Mouse (Mus musculus) forebrain, embryonic 11.5 days (tissue): ENCODE results near the gene Gm266. TPM values are rescaled to one million over a fixed set of nuclear protein-coding genes. Genes with fewer than 3 reads are reported as not detected.

ENCODE experiments used
- ATAC-seq: fragments of 200-750 bp; cut with Nextera tagmentation; replicated peaks from 2 replicates; pipeline ENCODE4 v1.8.0; 2017; ENCODE audit warnings: moderate TSS enrichment; ENCODE audit not compliant: low FRiP score
- DNase-seq: peaks from one replicate; pipeline ENCODE4 v3.0.0-alpha.2; 2017; ENCODE audit warnings: low spot score
- H3K27ac ChIP-seq: fragments of 300-500 bp; sonication (generic); 2 replicates; pipeline ENCODE4 v1.5.1; 2014; ENCODE audit warnings: low read depth, low read length
- H3K27me3 ChIP-seq: fragments of 300-500 bp; sonication (generic); 2 replicates; pipeline ENCODE4 v1.6.1; 2014; ENCODE audit warnings: mild to moderate bottlenecking, low read length, mixed read lengths; ENCODE audit not compliant: control insufficient read depth, insufficient read depth
- H3K36me3 ChIP-seq: fragments of 300-500 bp; sonication (generic); 2 replicates; pipeline ENCODE4 v1.6.1; 2014; ENCODE audit warnings: mild to moderate bottlenecking, low read length, moderate library complexity, mixed read lengths; ENCODE audit not compliant: control insufficient read depth, insufficient read depth
- H3K4me1 ChIP-seq: fragments of 300-500 bp; sonication (generic); replicated peaks from 2 replicates; pipeline ENCODE4 v1.6.1; 2014; ENCODE audit warnings: low read length, mixed read lengths; ENCODE audit not compliant: control insufficient read depth, insufficient read depth
- H3K4me2 ChIP-seq: fragments of 300-500 bp; sonication (generic); 2 replicates; pipeline ENCODE4 v1.6.1; 2014; ENCODE audit warnings: low read depth, mild to moderate bottlenecking, low read length, moderate library complexity, mixed read lengths; ENCODE audit not compliant: severe bottlenecking
- H3K4me3 ChIP-seq: fragments of 300-500 bp; sonication (generic); 2 replicates; pipeline ENCODE4 v1.5.1; 2014; ENCODE audit warnings: low read depth, low read length
- H3K9ac ChIP-seq: fragments of 300-500 bp; sonication (generic); 2 replicates; pipeline ENCODE4 v1.6.1; 2014; ENCODE audit warnings: low read length
- H3K9me3 ChIP-seq: fragments of 300-500 bp; sonication (generic); 2 replicates; pipeline ENCODE4 v1.6.1; 2016; ENCODE audit warnings: low read length, mixed read lengths; ENCODE audit not compliant: control insufficient read depth
- WGBS: fragments of 180-500 bp; shearing (Covaris S2); extraction: QIAGEN DNeasy Blood & Tissue Kit; methylation state at CpG from one replicate; pipeline ENCODE4 v1.1.7; 2014; 5-methylcytosine and 5-hydroxymethylcytosine counted together
- polyA plus RNA-seq: library from polyadenylated mRNA; unstranded; fragments of >200 nt; fragmentation: Nextera tagmentation; extraction: Ambion mirVana; gene quantifications from 2 replicates; pipeline ENCODE4 v1.2.1, GENCODE M21; 2014

The Gm266 gene
- polyA plus RNA-seq, 1 experiment from 2014 or later, result 4.7 TPM

DNA sequence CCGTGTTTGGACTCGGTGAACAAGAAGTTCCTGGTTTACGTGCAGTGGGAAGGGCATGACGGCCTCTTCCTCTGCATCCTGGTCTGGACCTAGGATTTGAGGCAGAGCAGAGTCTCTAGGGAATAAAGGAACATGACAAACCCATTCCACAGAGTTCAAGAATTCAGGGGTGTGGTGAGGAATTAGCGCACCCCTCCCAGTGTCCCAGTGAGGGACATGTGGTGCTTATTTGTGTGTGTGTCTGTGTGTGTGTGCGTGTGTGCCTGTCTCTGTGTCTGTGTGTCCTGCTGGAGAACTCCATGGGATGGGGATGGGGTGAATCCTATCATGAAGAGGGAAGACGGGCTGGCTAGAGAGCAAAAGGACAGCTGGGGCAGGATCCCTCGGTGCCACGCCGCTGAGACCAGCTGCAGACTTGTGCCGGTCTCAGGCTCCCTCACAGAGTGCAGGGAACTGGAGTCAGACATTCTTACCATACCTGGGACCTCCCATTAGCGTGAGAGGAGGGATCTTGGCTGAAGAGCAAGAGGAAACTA, 30.2 kb downstream of the Gm266 start:
- no peaks in the 10 kb centered on the region for H3K36me3 ChIP-seq
- no peaks in the 10 kb centered on the region for H3K4me1 ChIP-seq
- peaks cover 11% of the 10 kb centered on the region for H3K27me3 ChIP-seq
- no peak for DNase-seq
- no peak overlapping the region for H3K9ac ChIP-seq
- no peaks in the 10 kb centered on the region for H3K9me3 ChIP-seq
- H3K27ac ChIP-seq, result no peak overlapping the region
- 75% methylated on average over 12 of the region's 12 CpGs for WGBS
- no peak overlapping the region for H3K4me3 ChIP-seq
- no peak for ATAC-seq
- H3K4me2 ChIP-seq, result no peak overlapping the region

DNA sequence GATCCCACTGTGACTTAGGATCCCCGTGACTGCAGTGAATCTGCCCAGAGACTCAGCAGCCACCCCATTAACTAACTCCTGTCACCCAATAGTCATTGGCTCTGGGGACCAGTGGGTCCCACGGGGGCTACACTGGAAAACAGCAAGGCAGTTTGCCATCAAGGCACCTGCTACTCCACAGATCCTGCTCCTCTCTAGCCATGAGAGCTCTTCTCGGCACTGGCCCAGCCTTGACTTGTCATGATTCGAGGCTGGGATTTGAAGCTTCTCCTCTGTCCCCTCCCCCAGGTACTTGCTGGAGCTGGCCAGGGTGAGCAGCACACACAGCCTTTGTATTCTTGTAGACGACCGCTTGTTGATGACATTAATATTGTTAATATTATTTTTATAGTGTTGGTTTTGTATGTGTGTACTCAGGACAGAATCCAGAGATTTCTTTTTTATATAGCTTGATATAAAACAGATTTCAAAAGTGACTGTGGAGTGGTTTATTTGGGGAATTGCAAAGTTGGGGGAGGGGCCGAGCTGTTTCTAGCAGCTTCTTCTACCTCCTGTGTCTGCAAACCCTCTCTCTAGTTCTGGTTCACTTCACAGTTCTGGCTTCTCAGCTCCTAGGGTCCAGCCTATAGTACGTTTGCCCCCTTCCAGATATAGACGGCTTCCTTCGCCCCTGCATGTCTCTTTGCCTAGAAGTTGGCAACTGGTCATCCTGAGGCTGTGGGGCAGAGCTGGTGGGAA, 30.9 kb downstream of the Gm266 start:
- Histone ChIP-seq H3K4me2 (no peak overlapping the region), H3K4me3 (no peak overlapping the region), H3K9ac (no peak overlapping the region), H3K9me3 (no peaks in the 10 kb centered on the region), H3K27me3 (peaks cover 17% of the 10 kb centered on the region), H3K36me3 (no peaks in the 10 kb centered on the region), H3K27ac (no peak overlapping the region), H3K4me1 (no peaks in the 10 kb centered on the region)
- DNase-seq (no peak), ATAC-seq (no peak)
- 68% methylated on average over 10 of the region's 10 CpGs for WGBS

DNA sequence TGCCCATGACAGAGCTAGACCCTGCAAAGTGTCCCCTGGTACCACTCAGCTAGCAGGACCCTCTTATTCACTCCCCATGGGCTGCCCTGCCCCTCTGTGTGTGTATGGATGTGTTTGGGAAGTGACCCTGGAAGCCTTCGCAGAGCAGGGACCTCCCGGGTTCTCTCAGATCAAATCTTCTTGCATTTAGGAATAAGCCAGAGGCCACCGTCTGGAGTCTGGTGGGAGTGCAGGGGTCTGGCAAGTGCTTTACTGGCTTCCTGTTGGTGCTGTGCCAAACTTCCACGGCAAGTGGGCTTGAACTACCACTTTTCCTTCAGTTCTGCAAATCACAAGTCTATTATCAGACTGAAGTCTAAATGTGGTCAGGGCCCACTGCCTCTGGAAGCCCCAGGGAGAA, 31.6 kb downstream of the Gm266 start:
- no peak overlapping the region for H3K27ac ChIP-seq
- H3K27me3 ChIP-seq, result peaks cover 24% of the 10 kb centered on the region
- DNase-seq (no peak), ATAC-seq (no peak)
- H3K9ac ChIP-seq, result no peak overlapping the region
- WGBS, result 48% methylated on average over 4 of the region's 4 CpGs
- H3K4me2 ChIP-seq, result no peak overlapping the region
- no peaks in the 10 kb centered on the region for H3K9me3 ChIP-seq
- H3K36me3 ChIP-seq, result no peaks in the 10 kb centered on the region
- no peak overlapping the region for H3K4me3 ChIP-seq
- no peaks in the 10 kb centered on the region for H3K4me1 ChIP-seq

DNA sequence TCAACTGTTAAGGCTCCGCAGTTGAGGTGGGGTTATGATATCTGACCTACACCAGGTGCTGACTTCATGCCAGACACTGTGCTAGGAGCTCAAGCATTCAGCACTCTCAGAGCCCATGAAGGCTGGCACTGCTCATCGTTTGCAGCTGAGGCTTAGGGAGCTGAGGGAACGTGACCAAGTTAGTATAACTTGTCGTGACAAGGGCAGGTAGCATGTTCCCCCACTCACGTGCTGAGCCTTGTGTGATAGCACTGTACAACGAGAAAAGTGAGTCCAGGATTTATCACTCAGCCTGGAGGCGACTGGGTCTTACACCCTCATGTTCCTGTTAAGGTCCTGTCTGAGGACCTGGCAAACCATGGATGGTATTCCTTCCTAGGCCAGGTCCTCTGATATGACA, 34.1 kb downstream of the Gm266 start:
- Histone ChIP-seq H3K4me1 (0 out of 2 replicates have a peak, but pooled peaks cover 2% of the 10 kb centered on the region), H3K27me3 (peaks cover 46% of the 10 kb centered on the region)
- WGBS, result 83% methylated on average over 7 of the region's 7 CpGs

DNA sequence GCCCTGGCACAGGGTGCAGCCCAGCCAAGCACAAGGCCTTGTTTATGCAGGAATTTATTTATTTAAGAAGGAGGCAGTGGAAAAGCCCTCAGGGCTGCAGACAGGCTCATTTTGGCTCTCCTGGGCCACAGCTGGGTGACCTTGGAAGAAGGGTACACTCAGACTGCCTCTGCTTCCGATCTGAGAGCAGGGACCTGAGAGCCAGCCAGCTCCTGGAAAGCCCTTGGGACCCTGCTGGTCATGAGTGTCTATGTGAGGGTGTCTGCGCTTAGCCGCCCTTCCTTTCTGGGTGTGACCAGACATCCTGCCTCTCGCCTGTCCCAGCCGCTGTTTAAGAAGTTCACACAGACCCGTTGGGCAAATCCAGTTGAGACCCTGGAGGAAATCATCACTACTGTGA, 35.3 kb downstream of the Gm266 start:
- H3K27ac ChIP-seq, result no peak overlapping the region
- H3K36me3 ChIP-seq, result no peaks in the 10 kb centered on the region
- peaks cover 58% of the 10 kb centered on the region for H3K27me3 ChIP-seq
- WGBS, result 35% methylated on average over 6 of the region's 6 CpGs
- no peaks in the 10 kb centered on the region for H3K9me3 ChIP-seq
- no peak overlapping the region for H3K4me2 ChIP-seq
- H3K4me1 ChIP-seq, result peaks cover 7% of the 10 kb centered on the region
- DNase-seq (no peak), ATAC-seq (no peak)
- H3K4me3 ChIP-seq, result no peak overlapping the region
- H3K9ac ChIP-seq, result no peak overlapping the region

More for the DNA sequence above, 34.1 kb downstream of the Gm266 start:
- no peak for ATAC-seq
- H3K4me3 ChIP-seq, result no peak overlapping the region
- no peak overlapping the region for H3K9ac ChIP-seq
- no peak for DNase-seq
- no peaks in the 10 kb centered on the region for H3K9me3 ChIP-seq
- H3K27ac ChIP-seq, result no peak overlapping the region
- no peak overlapping the region for H3K4me2 ChIP-seq
- H3K36me3 ChIP-seq, result no peaks in the 10 kb centered on the region

DNA sequence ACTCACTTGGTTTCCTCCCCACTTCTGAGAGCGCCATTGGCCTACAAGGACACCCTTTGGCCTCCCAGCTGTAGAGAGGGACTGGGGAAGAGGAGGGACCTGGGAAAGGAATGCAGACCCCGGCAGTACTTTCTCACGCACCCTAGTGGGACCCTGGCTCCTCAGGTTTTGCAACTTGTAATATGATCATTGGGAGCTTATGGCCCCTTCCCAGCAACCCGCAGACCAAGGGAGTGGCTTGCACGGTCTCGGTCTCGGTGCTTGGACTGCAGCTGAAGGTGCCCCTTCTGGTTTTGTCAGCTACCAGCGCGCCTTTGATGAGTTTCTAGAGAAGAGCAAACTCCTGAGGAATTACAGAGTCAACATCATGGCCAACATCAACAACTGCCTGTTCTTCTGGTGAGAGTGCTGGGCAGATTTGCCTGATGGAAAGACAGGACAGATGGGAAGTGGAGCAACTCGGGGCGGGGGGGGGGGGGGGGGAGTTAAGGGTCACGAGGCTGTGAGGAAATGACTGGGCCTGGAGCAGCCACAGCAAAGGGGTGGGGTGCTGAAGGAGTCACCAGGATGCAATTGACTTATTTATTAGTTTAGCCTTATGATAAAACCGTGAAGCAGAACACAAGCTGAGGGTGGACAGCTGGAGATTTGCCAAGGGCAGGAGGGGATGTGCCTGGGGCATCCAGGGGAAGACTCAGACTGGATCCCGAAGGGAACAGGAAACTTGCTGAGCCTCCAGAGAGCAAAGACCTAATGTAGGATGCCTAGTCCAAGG, 36.5 kb downstream of the Gm266 start:
- no peak overlapping the region for H3K9ac ChIP-seq
- H3K9me3 ChIP-seq, result no peaks in the 10 kb centered on the region
- 21% methylated on average over 13 of the region's 14 CpGs for WGBS
- H3K4me3 ChIP-seq, result no peak overlapping the region
- H3K4me1 ChIP-seq, result peaks cover 7% of the 10 kb centered on the region
- no peak overlapping the region for H3K27ac ChIP-seq
- no peak overlapping the region for H3K4me2 ChIP-seq
- peaks cover 71% of the 10 kb centered on the region for H3K27me3 ChIP-seq
- no peaks in the 10 kb centered on the region for H3K36me3 ChIP-seq
- no peak for ATAC-seq
- DNase-seq, result no peak

DNA sequence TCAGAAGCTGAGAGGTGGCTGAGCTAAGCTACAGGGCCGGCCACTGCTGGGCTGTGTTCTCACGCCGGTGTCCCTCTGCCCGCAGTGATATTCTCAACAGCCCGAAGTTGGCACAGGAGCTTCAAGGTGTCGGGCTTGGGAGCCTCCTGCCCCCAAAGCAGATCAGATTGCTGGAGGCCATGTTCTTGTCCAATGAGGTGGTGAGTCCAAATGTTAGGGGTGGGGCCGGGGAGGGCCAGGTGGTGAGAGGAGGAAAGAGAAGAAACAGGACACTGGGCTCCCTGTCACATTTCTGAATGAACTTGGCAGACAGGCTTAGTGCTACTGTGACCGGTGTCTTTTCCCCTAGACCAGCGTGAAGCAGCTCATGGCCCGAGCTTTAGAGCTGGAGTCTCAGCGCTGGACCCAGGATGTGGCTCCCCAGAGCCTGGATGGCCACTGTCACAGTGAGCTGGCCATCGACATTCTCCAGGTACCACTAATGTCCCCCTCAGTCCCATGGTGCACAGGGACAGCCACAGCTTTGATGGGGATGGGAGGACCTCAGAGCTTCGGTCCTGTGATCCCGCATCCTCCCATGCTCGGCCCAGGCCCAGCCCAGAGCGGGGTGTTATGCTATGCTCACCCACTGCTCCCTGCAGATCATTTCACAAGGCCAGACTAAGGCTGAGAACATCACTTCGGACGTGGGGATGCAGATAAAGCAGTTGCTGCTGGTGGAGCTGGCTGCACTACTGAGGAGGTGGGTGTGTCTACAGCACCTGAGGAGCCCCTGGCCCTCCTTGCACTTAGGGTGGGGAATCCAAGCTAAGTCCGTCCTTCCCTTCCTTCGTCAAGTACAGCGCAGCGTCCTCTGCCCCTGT, 37.5 kb downstream of the Gm266 start:
- no peak overlapping the region for H3K4me2 ChIP-seq
- 11% methylated on average over 22 of the region's 22 CpGs for WGBS
- no peak overlapping the region for H3K4me3 ChIP-seq
- no peaks in the 10 kb centered on the region for H3K36me3 ChIP-seq
- ATAC-seq, result no peak
- no peak overlapping the region for H3K27ac ChIP-seq
- no peak for DNase-seq
- no peaks in the 10 kb centered on the region for H3K9me3 ChIP-seq
- peaks cover 81% of the 10 kb centered on the region for H3K27me3 ChIP-seq
- no peak overlapping the region for H3K9ac ChIP-seq
- peaks cover 7% of the 10 kb centered on the region for H3K4me1 ChIP-seq

DNA sequence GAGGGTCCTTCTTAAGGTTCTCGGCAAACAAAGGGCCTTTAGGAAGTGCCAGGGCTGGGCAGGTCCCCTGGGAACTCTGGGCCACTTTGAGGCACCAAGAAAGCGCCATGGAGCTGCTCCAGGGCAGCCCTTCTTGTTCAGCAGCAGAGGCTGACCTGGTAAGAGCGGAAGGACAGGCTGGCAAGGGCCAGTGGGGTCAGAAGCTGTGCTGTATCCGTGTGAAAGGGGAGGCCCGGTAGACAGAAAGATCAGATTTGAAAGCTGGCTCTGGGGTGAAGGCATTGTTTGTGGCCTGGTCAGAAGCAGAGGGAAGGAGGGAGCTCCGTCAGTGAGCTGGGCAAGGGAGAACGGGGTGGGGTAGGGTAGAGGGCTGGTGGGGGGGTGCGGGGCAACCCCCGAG, 38.3 kb downstream of the Gm266 start:
- ATAC-seq (no peak), DNase-seq (no peak)
- Histone ChIP-seq H3K4me2 (no peak overlapping the region), H3K27ac (no peak overlapping the region), H3K4me3 (no peak overlapping the region), H3K4me1 (peaks cover 12% of the 10 kb centered on the region), H3K9me3 (no peaks in the 10 kb centered on the region), H3K27me3 (peaks cover 88% of the 10 kb centered on the region), H3K9ac (no peak overlapping the region), H3K36me3 (no peaks in the 10 kb centered on the region)
- WGBS, result 4% methylated on average over 9 of the region's 9 CpGs
